Mouse (Mus musculus): ENCODE measurements around the gene Sptan1. TPM values are rescaled to one million over a fixed set of nuclear protein-coding genes. Genes with fewer than 3 reads are reported as not detected.
"Not testable (repeated sequence)": the region's sequence is repeated elsewhere in the genome, so short reads cannot be mapped to it uniquely, and the experiment has no call there.

The Sptan1 gene
- total RNA-seq, 2 experiments from 2014 or later = 1,035 to 1,062 TPM

- intact Hi-C loops (cut with DNase I) = no loop called here
- DNase-seq (ENCODE audit: extremely low spot score in 1 of 2, low spot score in 2 of 2) = no peak
Measured at GRCm38 (mm10) chr2:30051992-30052761, 86.8 kb downstream of the Sptan1 start.

- DNase-seq (ENCODE audit: extremely low spot score in 1 of 2, low spot score in 2 of 2); intact Hi-C loops (cut with DNase I): not testable (repeated sequence)
Measured at GRCm38 (mm10) chr2:30055310-30055709, 90.0 kb downstream of the Sptan1 start.

- no peak for DNase-seq (ENCODE audit: extremely low spot score in 1 of 2, low spot score in 2 of 2)
- intact Hi-C loops (cut with DNase I) = no loop called here
Measured at GRCm38 (mm10) chr2:30056736-30057135, 91.4 kb downstream of the Sptan1 start.

GRCm38 (mm10) chr2:30057223-30057904, 92.0 kb downstream of the Sptan1 start, which contains the start of gene Set:
TSS of gene Set (plus strand) at chr2:30057378.
- peak in 1 of 2 experiments; percentile 31 for DNase-seq (ENCODE audit: extremely low spot score in 1 of 2, low spot score in 2 of 2)
- intact Hi-C loops (cut with DNase I) = no loop called here

- intact Hi-C loops (cut with DNase I) = no loop called here
- DNase-seq (ENCODE audit: extremely low spot score in 1 of 2, low spot score in 2 of 2) = no peak
Measured at GRCm38 (mm10) chr2:30058418-30058817, 93.1 kb downstream of the Sptan1 start.

- intact Hi-C loops (cut with DNase I) = no loop called here
- peak in 1 of 2 experiments; percentile 75 for DNase-seq (ENCODE audit: extremely low spot score in 1 of 2, low spot score in 2 of 2)
Measured at GRCm38 (mm10) chr2:30061215-30062166, 96.1 kb downstream of the Sptan1 start.

GRCm38 (mm10) chr2:30062249-30063093, 97.1 kb downstream of the Sptan1 start:
- DNase-seq (ENCODE audit: extremely low spot score in 1 of 2, low spot score in 2 of 2) = peak in 1 of 2 experiments; percentile 47
- intact Hi-C loops (cut with DNase I) = no loop called here

- intact Hi-C loops (cut with DNase I) = no loop called here
- no peak for DNase-seq (ENCODE audit: extremely low spot score in 1 of 2, low spot score in 2 of 2)
Measured at GRCm38 (mm10) chr2:30063235-30063634, 97.9 kb downstream of the Sptan1 start.

GRCm38 (mm10) chr2:30063791-30064190, 98.4 kb downstream of the Sptan1 start:
- DNase-seq (ENCODE audit: extremely low spot score in 1 of 2, low spot score in 2 of 2) = no peak
- intact Hi-C loops (cut with DNase I) = no loop called here

GRCm38 (mm10) chr2:30064298-30064697, 98.9 kb downstream of the Sptan1 start:
- intact Hi-C loops (cut with DNase I) = no loop called here

GRCm38 (mm10) chr2:30066046-30066901, 100.9 kb downstream of the Sptan1 start:
- DNase-seq (ENCODE audit: extremely low spot score in 1 of 2, low spot score in 2 of 2) = peak; percentile 87 to 97
- intact Hi-C loops (cut with DNase I) = no loop called here

More at GRCm38 (mm10) chr2:30064298-30064697, 98.9 kb downstream of the Sptan1 start:
- no peak for DNase-seq (ENCODE audit: extremely low spot score in 1 of 2, low spot score in 2 of 2)

GRCm38 (mm10) chr2:30067031-30067888, 101.9 kb downstream of the Sptan1 start:
- DNase-seq (ENCODE audit: extremely low spot score in 1 of 2, low spot score in 2 of 2) = peak in 1 of 2 experiments; percentile 71
- intact Hi-C loops (cut with DNase I) = no loop called here

- intact Hi-C loops (cut with DNase I) = no loop called here
- no peak for DNase-seq (ENCODE audit: extremely low spot score in 1 of 2, low spot score in 2 of 2)
Measured at GRCm38 (mm10) chr2:30067962-30068361, 102.6 kb downstream of the Sptan1 start.

GRCm38 (mm10) chr2:30072875-30073274, 107.5 kb downstream of the Sptan1 start:
- intact Hi-C loops (cut with DNase I) = no loop called here
- no peak for DNase-seq (ENCODE audit: extremely low spot score in 1 of 2, low spot score in 2 of 2)

- intact Hi-C loops (cut with DNase I) = no loop called here
- DNase-seq (ENCODE audit: extremely low spot score in 1 of 2, low spot score in 2 of 2) = no peak
Measured at GRCm38 (mm10) chr2:30073285-30073684, 107.9 kb downstream of the Sptan1 start.

GRCm38 (mm10) chr2:30075625-30076024, 110.3 kb downstream of the Sptan1 start:
- DNase-seq (ENCODE audit: extremely low spot score in 1 of 2, low spot score in 2 of 2) = no peak
- intact Hi-C loops (cut with DNase I) = loop anchor here (5.0 kb wide), 1 partner anchor 87 kb away; no protein-coding TSS in a partner anchor
